Mouse (Mus musculus): ENCODE results near the gene Ddah2. TPM values are rescaled to one million over a fixed set of nuclear protein-coding genes. Genes with fewer than 3 reads are reported as not detected.
"Not testable (repeated sequence)": the region's sequence is repeated elsewhere in the genome, so short reads cannot be mapped to it uniquely, and the experiment has no call there.

Gene Ddah2
- polyA plus RNA-seq, 1 experiment from 2014 or later: 261 TPM

GRCm38 (mm10) chr17:35029691-35030532 is 28.9 kb upstream of the Ddah2 start:
- Histone ChIP-seq H3K4me2 (peak overlapping the region; percentile 46), H3K27ac (replicated peaks) (no peak overlapping the region), H3K27me3 (replicated peaks) (no peaks in the 10 kb centered on the region), H3K36me3 (no peaks in the 10 kb centered on the region), H3K9me3 (replicated peaks) (no peaks in the 10 kb centered on the region), H3K4me3 (replicated peaks) (0 out of 2 replicates have a peak overlapping the region, but pooled peaks have one; percentile 17), H3K9ac (replicated peaks) (peak overlapping the region; percentile 26; the same call in 1 of the 2 replicates), H3K4me1 (peaks cover 22% of the 10 kb centered on the region)
- no peak for ATAC-seq (ENCODE audit: low FRiP score)
- 30% methylated on average over 19 of the region's 19 CpGs for WGBS

- no peak for ATAC-seq (ENCODE audit: low FRiP score)
- Histone ChIP-seq H3K4me3 (replicated peaks) (no peak overlapping the region), H3K27me3 (replicated peaks) (no peaks in the 10 kb centered on the region), H3K4me2 (no peak overlapping the region), H3K4me1 (peaks cover 16% of the 10 kb centered on the region), H3K9ac (replicated peaks) (no peak overlapping the region), H3K36me3 (no peaks in the 10 kb centered on the region), H3K27ac (replicated peaks) (no peak overlapping the region), H3K9me3 (replicated peaks) (no peaks in the 10 kb centered on the region)
- WGBS: 91% methylated on average over 11 of the region's 11 CpGs
These were observed 27.6 kb upstream of the Ddah2 start for GRCm38 (mm10) chr17:35031272-35031671.

DNA sequence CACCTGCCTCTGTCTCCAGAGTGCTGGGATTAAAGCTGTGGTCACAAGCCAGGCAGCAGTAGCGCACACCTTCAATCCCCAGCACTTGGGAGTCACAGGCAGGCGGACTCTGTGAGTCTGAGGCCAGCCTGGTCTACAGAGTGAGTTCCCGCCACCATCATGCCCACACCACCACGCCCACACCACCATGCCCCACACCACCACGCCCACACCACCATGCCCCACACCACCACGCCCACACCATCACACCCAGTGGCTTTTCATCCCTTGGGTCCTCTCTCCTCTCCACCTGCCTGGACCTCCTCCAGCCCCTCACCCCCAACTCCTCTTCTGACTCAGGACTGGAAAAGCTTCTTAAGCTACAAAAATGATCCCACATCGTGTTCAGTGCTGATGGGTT is 27.0 kb upstream of the Ddah2 start:
- H3K36me3 ChIP-seq: no peaks in the 10 kb centered on the region
- ATAC-seq (ENCODE audit: low FRiP score): no peak
- H3K4me1 ChIP-seq: peaks cover 15% of the 10 kb centered on the region
- no peak overlapping the region for H3K4me3 ChIP-seq (replicated peaks)
- H3K4me2 ChIP-seq: no peak overlapping the region
- no peak overlapping the region for H3K27ac ChIP-seq (replicated peaks)
- WGBS: 89% methylated on average over 7 of the region's 7 CpGs
- H3K9me3 ChIP-seq (replicated peaks): no peaks in the 10 kb centered on the region
- H3K9ac ChIP-seq (replicated peaks): no peak overlapping the region
- H3K27me3 ChIP-seq (replicated peaks): no peaks in the 10 kb centered on the region

- H3K9ac ChIP-seq (replicated peaks): no peak overlapping the region
- no peak overlapping the region for H3K4me3 ChIP-seq (replicated peaks)
- no peaks in the 10 kb centered on the region for H3K36me3 ChIP-seq
- no peak overlapping the region for H3K4me2 ChIP-seq
- no peak overlapping the region for H3K27ac ChIP-seq (replicated peaks)
- no peaks in the 10 kb centered on the region for H3K9me3 ChIP-seq (replicated peaks)
- H3K4me1 ChIP-seq: peaks cover 12% of the 10 kb centered on the region
- H3K27me3 ChIP-seq (replicated peaks): no peaks in the 10 kb centered on the region
- WGBS: 77% methylated on average over 8 of the region's 8 CpGs
- no peak for ATAC-seq (ENCODE audit: low FRiP score)
These were observed 26.4 kb upstream of the Ddah2 start for GRCm38 (mm10) chr17:35032323-35032870.

- WGBS: 78% methylated on average over 1 of the region's 1 CpGs
- not testable (repeated sequence) for H3K4me2 ChIP-seq; H3K9me3 ChIP-seq (replicated peaks); H3K4me1 ChIP-seq; H3K27ac ChIP-seq (replicated peaks); H3K9ac ChIP-seq (replicated peaks); H3K27me3 ChIP-seq (replicated peaks); H3K36me3 ChIP-seq; ATAC-seq (ENCODE audit: low FRiP score); H3K4me3 ChIP-seq (replicated peaks)
These were observed 25.1 kb upstream of the Ddah2 start for GRCm38 (mm10) chr17:35033703-35034102.

DNA sequence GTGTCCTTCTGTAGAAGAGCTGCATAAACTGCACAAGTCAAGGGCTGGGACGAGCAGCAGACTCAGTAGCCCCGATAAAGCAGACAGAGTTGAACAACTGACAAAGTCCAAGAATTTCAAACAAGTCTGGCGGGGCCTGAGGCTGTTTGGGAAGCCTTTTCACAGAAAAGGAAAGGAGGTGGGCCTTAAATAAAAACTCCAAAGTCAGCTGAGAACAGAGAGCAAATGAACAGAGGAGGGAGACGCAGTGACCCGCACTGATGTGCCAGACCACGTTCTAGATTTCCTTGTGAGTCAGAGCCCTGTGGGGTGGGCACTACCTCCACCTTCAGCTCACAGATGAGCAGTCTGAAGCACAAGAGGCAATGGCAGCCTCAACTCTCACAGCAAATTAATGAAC is 23.9 kb upstream of the Ddah2 start:
- no peak overlapping the region for H3K4me2 ChIP-seq
- no peak overlapping the region for H3K9ac ChIP-seq (replicated peaks)
- no peaks in the 10 kb centered on the region for H3K9me3 ChIP-seq (replicated peaks)
- H3K27me3 ChIP-seq (replicated peaks): no peaks in the 10 kb centered on the region
- WGBS: 76% methylated on average over 6 of the region's 6 CpGs
- no peaks in the 10 kb centered on the region for H3K36me3 ChIP-seq
- ATAC-seq (ENCODE audit: low FRiP score): no peak
- H3K27ac ChIP-seq (replicated peaks): no peak overlapping the region
- H3K4me1 ChIP-seq: peaks cover 5% of the 10 kb centered on the region
- H3K4me3 ChIP-seq (replicated peaks): no peak overlapping the region

- WGBS: 90% methylated on average over 11 of the region's 11 CpGs
- Histone ChIP-seq H3K27ac (replicated peaks) (no peak overlapping the region), H3K27me3 (replicated peaks) (no peaks in the 10 kb centered on the region), H3K4me3 (replicated peaks) (no peak overlapping the region), H3K9me3 (replicated peaks) (no peaks in the 10 kb centered on the region), H3K36me3 (no peaks in the 10 kb centered on the region), H3K4me2 (no peak overlapping the region), H3K9ac (replicated peaks) (no peak overlapping the region), H3K4me1 (no peaks in the 10 kb centered on the region)
- ATAC-seq (ENCODE audit: low FRiP score): no peak
These were observed 19.5 kb upstream of the Ddah2 start for GRCm38 (mm10) chr17:35039121-35039873.

DNA sequence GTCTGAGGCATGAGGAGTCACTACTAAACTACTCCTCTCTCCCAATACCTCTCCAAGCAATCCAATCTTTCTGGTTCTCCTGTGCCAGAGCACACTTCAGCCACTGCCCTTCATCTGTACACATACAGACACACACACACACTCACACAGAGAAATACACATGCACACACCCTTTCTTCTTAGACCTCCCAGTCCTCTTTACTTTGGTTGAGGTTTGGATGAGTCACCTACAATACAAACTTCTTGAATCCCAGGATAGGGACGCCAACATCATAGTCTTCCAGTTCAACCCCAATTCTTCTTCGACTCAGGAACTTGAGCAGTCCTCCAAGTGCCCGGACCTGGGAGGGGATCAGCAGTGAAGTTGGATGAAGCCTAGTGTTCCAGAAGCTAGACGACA is 15.0 kb upstream of the Ddah2 start:
- Histone ChIP-seq H3K4me2 (no peak overlapping the region), H3K9me3 (replicated peaks) (no peaks in the 10 kb centered on the region), H3K4me1 (peaks cover 20% of the 10 kb centered on the region), H3K27me3 (replicated peaks) (no peaks in the 10 kb centered on the region), H3K9ac (replicated peaks) (no peak overlapping the region), H3K36me3 (no peaks in the 10 kb centered on the region), H3K27ac (replicated peaks) (no peak overlapping the region), H3K4me3 (replicated peaks) (no peak overlapping the region)
- 90% methylated on average over 4 of the region's 4 CpGs for WGBS
- ATAC-seq (ENCODE audit: low FRiP score): no peak

GRCm38 (mm10) chr17:35044904-35045806 is 13.7 kb upstream of the Ddah2 start:
- H3K9me3 ChIP-seq (replicated peaks): no peaks in the 10 kb centered on the region
- H3K27me3 ChIP-seq (replicated peaks): no peaks in the 10 kb centered on the region
- no peak overlapping the region for H3K9ac ChIP-seq (replicated peaks)
- H3K4me3 ChIP-seq (replicated peaks): peak overlapping the region; percentile 59
- H3K4me2 ChIP-seq: peak overlapping the region; percentile 94
- H3K36me3 ChIP-seq: no peaks in the 10 kb centered on the region
- no peak overlapping the region for H3K27ac ChIP-seq (replicated peaks)
- WGBS: 86% methylated on average over 7 of the region's 7 CpGs
- ATAC-seq (ENCODE audit: low FRiP score): no peak
- peaks cover 29% of the 10 kb centered on the region for H3K4me1 ChIP-seq

DNA sequence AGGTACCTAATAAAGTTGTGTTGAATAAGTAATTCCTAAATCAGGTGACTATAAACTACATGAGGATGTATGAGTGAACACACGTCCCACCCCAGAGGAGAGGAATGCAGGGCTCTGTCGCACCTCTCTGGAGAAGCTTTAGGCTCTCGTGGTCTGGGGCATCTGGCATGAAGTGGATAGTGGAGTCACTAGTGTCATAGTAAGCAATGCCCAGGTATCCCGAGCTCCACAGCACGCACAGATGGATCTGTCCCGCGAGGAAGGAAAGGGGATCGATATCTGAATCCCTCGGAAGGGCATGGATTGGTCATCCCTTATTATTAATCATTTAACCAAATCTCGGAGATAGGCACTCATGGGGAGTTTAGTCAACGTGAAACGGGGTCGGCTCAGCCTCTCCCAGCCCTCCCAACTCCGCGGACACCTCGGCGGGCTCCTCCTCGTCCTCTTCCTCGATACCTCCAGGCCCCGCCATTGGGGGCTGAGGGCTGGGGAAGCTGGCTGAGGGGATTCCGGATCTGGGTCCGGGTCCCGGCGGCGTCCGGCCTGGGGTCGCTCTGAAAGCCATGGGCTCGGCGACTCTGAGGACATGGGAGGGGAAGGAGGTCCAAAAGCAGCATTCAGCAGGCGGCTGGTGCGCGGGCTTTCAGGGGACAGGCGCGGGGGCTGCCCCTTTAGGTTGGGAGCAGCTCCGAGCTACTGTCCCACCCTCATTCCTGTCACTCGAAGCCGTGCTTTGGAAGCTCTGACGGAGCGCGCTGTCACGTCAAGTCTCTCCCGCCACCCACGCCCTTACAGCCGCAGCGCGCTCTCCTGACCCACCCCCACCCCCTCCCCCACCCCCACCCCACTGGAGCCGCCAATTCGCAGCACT is 12.8 kb upstream of the Ddah2 start:
- peak overlapping the region; percentile 67 for H3K27ac ChIP-seq (replicated peaks)
- peak overlapping the region; percentile 94 for H3K4me2 ChIP-seq
- no peaks in the 10 kb centered on the region for H3K36me3 ChIP-seq
- peaks cover 33% of the 10 kb centered on the region for H3K4me1 ChIP-seq
- H3K27me3 ChIP-seq (replicated peaks): no peaks in the 10 kb centered on the region
- H3K9me3 ChIP-seq (replicated peaks): no peaks in the 10 kb centered on the region
- 6% methylated on average over 47 of the region's 48 CpGs for WGBS
- peak overlapping the region; percentile 59 for H3K4me3 ChIP-seq (replicated peaks)
- H3K9ac ChIP-seq (replicated peaks): peak overlapping the region; percentile 73
- ATAC-seq (ENCODE audit: low FRiP score): peak; percentile 49

Data from neural tube, embryonic 15.5 days (tissue).